24 mouse cellular contexts compared by ENCODE assay signal in genomic region chr4:31560305-31560704, GRCm38 (mm10).
"Had no signal": no experiment of that assay in that cellular context is flagged by ENCODE, and none has a peak within 500 bp of the region (broad histone marks: within the 10 kb centered on the region; RNA-seq: fewer than 3 reads in every experiment).

No protein-coding gene starts in this region.

- H3K9ac ChIP-seq: hindbrain, embryonic 13.5 days; hindbrain, embryonic 15.5 days; kidney, embryonic 15.5 days; limb, embryonic 13.5 days; limb, embryonic 15.5 days; liver, embryonic 12.5 days; liver, embryonic 14.5 days had no signal

- H3K4me3 ChIP-seq: hindbrain, embryonic 13.5 days; hindbrain, embryonic 15.5 days; kidney, embryonic 15.5 days; limb, embryonic 13.5 days; limb, embryonic 15.5 days; liver, embryonic 12.5 days had no signal

- ATAC-seq: hindbrain, postnatal 0 days; intestine, embryonic 16.5 days; liver, embryonic 12.5 days had no signal

- H3K4me1 ChIP-seq: hindbrain, embryonic 13.5 days; hindbrain, embryonic 15.5 days; kidney, embryonic 15.5 days; liver, embryonic 12.5 days had no signal

- H3K27me3 ChIP-seq: kidney, embryonic 15.5 days; limb, embryonic 13.5 days; limb, embryonic 15.5 days; liver, embryonic 12.5 days had no signal

- DNase-seq: gastrocnemius, postnatal 14 days; gastrocnemius, postnatal 36 days; heart, adult 11 months; heart, postnatal 14 days; heart, postnatal 36 days; kidney, adult 11 months; kidney, adult 2 months; kidney, adult 9 months; kidney, postnatal 14 days; kidney, postnatal 36 days; layer of hippocampus, adult 9-11 months; layer of hippocampus, postnatal 36 days; left cerebral cortex, postnatal 4 days; lung, adult 18-20 months had no signal

- H3K4me2 ChIP-seq: hindbrain, embryonic 13.5 days; hindbrain, embryonic 15.5 days; kidney, embryonic 15.5 days; limb, embryonic 13.5 days; limb, embryonic 15.5 days; liver, embryonic 12.5 days had no signal

- H3K9me3 ChIP-seq: hindbrain, embryonic 13.5 days; hindbrain, embryonic 15.5 days; kidney, embryonic 15.5 days; limb, embryonic 13.5 days; limb, embryonic 15.5 days; liver, embryonic 12.5 days had no signal

- H3K27ac ChIP-seq: hindbrain, embryonic 13.5 days; hindbrain, embryonic 15.5 days; hindbrain, postnatal 0 days; kidney, embryonic 15.5 days; kidney, postnatal 0 days; limb, embryonic 13.5 days; limb, embryonic 15.5 days; liver, embryonic 12.5 days; liver, embryonic 14.5 days had no signal

- H3K36me3 ChIP-seq: hindbrain, embryonic 13.5 days; hindbrain, embryonic 15.5 days; kidney, embryonic 15.5 days; limb, embryonic 13.5 days; limb, embryonic 15.5 days; liver, embryonic 12.5 days had no signal
